Mouse (Mus musculus) cerebellum, adult 18-20 months (tissue): ENCODE data around the gene Hsf5.

Experiments used
- DNase-seq, 2 experiments: peaks; one replicate each; pipeline ENCODE4 v3.0.0; 2021

The Hsf5 gene

DNA sequence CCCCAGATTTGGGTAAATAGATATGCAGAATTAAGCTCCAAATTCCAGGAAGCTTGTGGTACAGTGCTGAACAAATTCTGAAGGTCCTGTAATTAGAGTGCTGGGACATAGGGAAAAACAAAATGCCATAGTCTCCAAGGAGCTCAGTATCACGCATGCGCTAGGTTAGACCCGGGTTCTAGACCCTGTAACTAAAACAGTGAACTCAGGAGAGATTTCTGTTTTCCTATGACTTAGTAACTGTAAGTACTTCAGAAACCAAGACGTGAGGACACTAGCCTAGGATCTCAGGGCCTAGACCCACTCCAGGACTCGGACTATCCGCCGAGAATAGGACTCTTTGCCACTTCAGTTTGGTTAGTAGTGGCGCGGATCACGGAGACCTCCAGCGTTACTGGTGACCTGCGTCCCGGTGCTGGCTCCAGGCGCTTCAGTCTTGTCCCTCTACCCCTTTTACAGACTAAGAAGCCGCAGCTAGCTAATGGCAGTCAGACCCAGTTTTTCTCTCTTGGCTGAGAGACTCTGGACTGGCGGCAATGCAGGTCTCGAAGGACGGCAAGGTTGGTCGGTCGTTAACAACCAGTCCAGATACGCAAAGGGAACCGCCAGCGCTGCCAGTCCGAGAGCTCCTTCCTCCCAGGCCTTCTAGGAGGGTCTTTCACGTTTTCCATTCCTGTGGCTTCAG lies 26.0 kb upstream of the Hsf5 start:
- DNase-seq = peak in 1 of 2 experiments; percentile 58

DNA sequence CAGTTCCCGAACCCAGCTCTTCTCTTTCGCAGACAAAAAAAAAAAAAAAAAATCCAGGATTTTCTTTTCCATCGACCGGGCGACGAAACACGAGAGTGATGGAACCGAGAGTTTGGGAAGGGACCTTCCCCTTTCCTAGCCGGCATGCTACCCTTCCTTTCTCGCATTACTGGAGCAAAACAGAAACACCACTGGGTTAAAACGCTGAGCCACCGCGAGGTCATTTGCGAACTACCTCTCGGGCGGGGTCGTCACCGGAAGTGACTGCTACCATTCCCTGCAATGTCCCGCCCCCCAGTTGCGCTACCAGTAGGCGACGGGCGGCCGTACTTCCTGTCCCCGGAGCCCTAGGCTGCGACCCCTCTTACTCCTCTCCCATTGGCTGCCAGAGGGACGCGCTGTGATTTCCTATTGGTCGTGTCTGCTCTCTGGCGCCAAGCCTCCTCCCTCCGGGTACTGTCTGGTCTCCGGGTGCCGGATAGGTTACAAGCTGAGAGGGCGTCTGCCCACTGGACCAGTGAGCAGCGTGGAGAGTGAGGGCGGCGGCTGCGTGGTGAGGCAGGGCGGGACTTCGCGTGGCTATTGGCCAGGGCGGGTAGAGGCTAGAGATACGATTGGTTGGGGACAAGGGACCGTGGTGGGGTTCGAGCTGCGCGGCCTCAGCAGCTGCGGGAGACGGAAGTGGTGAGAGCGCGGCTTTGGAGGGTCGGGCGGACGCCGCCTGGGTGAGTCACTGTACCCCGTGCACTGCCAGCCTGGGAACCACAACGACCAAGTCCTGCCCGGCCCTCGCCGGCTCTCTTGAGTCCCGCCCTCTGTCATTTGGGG lies 25.2 kb upstream of the Hsf5 start, which contains the start of gene Mtmr4:
Gene Mtmr4 (plus strand): TSS at position 637 of the 828 bp plus-strand sequence.
- peak; percentile 99 to 100 for DNase-seq

DNA sequence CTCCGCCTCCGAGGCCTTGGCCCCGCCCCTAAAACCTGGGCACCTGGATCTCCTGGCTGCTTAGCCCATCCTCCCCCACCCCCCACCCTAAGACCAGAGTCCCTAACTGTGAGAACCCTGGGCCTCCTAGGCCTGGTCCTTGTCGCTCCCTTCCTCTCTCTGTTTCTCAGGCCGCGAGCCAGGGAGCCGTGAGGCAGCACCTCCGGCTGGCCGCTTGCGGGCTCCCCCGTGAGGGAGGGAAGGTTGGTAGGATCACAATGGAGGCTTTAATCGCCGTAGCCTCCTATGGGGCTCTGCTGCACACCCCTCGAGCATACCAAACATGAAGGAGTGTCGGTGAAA lies 24.6 kb upstream of the Hsf5 start:
- no peak for DNase-seq

DNA sequence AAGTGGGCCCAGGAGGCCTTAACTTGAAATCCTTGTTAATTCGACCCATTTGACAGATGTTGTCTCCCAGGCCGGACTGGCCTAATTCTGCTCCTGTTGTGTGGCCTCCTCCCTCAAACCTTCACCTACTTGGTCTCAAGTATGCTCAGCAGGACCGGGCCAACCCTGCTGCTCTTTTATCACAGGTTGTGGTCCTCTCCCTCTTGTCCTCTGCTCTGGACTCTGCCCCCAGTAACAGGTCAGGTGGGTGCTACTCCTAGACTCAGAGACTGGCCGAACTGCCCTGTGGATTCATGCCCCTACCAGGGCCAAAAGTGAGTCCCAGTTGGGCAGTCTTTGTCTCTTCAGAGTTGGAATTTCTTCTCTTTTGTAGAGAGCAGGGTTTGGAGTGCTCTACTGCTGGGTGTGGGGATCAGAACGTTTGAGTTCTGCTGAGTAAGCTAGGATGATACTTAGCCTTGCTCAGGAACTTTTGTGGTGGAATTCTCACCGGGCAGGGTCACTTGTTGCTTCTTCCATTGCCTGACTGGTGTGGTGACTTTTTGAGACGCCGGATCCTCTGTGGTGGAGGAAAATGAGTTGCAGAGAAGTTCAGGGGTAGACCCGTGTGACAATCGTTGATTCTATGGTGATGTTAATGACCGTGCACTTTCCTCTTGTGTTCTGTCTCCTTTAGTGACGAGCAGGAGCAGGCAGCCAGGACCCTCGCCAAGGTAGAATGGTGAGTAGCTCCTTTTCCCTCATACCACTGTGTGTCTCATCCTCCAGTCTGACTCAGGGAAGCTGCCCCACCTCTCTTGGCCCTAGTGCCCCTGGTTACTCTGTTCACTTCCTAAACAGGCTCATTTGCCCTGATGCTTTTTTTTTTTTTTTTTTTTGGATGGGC lies 24.0 kb upstream of the Hsf5 start:
- no peak for DNase-seq

DNA sequence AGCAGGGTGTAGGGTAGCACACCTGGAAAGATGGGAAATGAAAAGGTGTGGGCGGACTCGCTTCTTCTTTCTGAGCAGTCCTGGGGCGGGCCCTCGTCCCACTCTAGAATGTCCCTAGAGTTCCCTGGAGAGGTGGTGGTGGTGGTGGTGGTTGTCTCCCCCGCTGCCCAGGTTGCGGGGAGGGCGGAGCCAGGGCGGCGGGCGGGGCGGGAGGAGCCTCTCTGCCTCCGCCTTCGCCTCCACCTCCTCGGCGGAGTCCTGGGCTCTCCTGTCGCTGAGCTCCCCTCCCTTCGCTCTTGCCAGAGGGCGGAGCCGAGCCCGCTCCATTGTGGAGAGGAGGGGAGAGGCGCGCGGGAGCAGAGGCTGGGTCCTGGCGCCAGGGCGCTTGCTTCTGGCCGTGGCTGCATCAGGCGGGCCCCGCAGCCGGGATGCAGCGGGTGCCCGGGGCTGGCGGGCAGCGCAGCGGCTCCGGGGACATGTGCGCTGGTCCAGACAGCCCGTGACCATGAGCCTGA lies 21.6 kb upstream of the Hsf5 start:
- DNase-seq = peak; percentile 90 to 96

DNA sequence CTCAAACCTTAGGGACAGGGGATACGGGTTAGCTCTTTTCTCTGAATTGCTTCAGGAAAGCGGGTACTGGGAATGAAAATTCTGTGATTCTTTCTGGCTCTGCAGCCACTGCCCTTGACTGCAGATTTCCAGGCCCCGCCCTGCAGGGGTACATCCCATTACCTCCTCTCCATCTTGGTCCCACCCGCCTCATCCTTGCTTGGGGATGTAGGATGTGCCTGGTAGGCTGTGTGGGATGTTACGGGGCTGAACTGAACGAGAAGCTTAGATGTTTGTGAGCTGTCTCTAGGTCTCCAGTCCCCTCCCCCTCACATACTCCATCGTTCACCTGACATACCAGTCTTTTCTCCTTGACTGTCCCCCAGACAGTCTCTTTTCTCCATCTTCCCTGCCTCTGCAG lies 21.0 kb upstream of the Hsf5 start:
- DNase-seq = peak in 1 of 2 experiments; percentile 49

DNA sequence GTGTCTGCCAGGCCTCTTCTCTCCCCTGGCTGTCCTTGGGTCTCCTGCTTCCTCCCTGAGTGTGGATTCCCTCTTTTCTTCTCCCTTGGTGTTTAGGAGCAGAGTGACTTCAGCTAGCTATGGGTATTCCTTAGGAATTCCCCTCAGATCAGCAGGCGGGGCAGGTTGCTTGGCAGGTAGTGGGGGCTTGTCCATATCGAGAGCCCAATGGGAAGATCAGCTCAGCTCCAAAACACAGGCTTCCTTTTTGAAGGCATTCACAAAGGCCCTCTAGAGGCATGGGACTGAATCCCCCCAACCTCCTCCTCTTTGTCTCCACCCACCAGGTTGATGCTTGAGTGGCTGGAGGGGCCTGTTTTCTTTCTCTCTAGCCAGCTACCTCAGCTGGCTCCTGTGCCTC lies 20.5 kb upstream of the Hsf5 start:
- no peak for DNase-seq

DNA sequence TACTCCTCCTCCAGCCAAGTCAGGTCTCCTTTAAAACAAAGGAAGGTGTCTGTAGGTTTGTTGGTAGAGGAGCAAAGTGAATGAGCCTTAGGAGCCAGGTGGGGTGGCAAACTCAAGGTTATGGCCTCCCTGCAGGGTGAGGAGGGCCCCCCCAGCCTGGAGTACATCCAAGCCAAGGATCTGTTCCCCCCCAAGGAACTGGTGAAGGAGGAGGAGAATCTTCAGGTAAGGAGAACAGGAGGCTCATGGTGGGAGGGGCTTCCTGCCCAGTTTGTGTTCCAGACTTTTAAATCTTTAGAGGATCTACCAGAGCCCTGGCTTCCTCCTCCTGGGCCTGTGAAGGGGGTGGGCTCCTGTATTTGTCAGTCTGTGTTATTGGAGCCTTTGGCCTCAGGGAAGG lies 19.9 kb upstream of the Hsf5 start:
- no peak for DNase-seq

DNA sequence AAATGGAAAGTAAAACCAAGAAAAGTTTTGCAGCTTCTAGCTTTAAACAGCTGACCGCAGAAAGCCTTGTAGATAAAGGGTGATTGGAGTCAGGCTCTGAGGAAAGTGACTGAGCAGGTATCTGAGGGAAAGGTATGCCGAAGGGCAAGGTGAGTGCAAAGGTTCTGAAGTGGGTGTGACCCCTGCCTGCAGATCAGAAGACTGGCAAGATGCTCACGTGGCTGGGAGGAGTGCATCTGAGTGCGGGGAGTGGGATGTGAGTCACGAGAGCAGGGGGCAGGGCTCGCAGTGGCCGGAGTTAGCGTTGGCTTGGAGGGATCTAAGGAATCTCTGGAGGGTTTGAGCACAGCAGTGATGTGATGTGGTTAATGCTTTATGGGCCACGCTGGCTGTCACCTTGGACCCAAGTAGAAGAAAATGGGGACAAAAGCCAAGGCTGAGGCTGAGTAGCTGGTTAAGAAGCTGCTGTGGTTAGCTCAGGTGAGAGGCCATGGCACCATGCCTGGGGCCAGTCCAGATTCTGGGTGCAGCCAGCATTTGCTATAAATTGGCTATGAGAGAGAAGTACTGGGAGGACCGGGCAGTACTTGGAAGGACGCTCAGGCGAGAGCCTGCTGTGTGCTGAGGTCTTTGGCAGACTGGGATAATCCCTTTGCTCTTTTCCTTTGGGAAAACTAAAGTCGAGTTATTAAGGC lies 17.4 kb upstream of the Hsf5 start:
- no peak for DNase-seq

DNA sequence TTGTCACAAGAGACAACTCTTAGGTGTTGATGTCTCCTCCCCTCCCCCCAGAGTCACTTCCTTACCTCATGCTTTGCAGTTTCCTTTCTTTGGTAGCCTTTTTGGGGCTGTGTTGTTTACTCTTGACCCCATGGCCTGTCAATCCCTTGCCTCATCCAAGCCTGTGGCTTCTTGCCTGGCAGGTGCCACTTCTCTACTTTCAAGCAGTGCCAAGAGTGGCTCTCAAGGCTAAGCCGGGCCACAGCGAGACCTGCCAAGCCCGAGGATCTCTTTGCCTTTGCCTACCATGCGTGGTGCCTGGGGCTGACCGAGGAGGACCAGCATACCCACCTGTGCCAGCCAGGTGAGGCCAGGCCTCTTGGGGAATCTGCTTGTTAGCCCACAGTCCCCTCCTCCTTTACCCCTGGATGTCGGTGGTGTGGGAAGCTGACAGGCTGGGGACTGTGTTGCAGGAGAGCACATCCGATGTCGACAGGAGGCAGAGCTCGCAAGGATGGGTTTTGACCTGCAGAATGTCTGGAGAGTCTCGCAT lies 16.6 kb upstream of the Hsf5 start:
- peak in 1 of 2 experiments; percentile 11 for DNase-seq

DNA sequence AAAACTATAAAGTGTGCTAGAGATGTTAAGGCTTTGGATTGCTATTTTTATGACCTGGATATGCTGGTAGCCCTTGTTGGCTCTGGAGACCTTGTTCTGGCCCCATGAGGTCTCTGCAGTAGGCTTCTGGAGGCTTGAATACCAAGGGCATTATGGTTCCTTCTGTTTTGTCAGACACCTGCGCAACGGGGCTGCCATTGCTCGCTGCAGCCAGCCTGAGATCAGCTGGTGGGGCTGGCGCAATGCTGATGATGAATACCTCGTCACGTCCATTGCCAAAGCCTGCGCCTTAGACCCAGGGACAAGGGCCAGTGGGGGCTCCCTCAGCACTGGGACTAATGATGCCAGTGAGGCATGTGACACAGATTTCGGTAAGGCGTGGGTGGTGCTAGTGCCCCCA lies 14.7 kb upstream of the Hsf5 start:
- DNase-seq = no peak

DNA sequence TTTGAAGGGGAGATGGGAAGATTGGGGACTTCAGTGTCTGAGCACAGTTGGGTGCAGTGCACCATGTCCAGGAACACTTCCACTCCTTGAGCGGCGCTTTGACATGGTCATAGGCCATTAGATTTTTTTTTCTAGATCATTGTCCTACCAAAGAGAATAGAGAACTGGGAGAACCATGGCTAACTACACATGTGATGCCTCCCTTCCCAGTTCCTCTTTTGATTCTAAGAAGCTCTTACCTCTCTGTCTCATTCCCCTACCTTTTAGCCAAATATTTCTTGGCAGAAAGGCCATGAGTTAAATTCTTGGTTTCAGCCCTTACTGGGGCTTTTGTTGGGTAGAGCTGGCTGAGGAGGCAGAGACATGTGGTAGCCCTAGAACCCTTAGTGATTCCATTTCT lies 13.4 kb upstream of the Hsf5 start:
- DNase-seq = no peak

DNA sequence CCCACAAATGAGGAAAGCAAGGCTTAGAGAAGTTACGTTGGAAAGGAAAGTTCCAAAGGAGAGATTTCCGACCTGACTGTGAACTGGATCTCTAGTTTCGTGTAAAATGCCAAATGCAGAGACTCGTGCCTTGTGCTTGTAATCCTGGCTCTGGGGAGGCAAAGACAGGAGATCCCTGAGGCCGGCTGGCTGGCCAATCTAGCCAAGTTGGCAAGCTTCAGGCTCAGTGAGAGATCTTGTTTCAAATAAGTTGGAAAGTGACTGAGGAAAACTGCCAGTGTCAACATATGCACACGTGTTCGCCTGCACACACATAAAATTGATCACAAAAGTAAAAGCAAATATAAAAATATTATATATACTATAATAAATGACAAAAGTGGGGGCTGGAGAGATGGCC lies 7.7 kb upstream of the Hsf5 start:
- peak in 1 of 2 experiments; percentile 55 for DNase-seq

DNA sequence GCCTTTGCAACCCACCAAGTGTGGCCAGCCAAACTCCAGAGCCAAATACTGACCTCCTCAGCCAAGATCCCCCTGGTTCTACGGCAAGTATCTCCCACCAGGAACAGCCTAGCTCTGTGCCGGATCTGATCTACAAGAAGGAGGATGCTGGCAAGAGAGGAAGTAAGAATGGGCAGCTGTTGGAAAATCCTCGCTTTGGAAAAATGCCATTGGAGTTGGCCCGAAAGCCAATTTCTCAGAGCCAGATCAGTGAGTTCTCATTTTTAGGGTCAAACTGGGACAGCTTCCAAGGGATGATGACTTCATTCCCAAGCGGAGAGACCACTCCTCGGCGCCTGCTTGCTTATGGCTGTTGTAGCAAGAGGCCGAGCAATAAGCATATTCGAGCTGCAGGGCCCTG lies 5.4 kb upstream of the Hsf5 start:
- DNase-seq = no peak

DNA sequence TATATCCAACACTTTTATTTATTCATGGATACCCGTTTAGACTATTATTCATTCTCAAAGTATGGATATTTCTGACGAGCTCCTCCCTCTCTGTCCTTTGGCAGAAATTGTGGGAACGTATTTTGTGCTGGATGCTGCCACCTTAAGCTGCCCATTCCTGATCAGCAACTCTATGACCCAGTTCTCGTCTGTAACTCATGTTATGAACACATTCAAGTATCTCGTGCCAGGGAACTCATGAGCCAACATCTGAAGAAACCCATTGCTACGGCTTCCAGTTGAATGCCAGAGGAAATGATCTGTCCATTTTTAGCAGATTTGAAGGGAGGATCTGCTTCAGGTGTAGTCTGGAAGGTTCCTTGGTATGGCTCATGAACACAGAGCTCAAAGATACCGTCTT lies 3.0 kb upstream of the Hsf5 start:
- DNase-seq = no peak

DNA sequence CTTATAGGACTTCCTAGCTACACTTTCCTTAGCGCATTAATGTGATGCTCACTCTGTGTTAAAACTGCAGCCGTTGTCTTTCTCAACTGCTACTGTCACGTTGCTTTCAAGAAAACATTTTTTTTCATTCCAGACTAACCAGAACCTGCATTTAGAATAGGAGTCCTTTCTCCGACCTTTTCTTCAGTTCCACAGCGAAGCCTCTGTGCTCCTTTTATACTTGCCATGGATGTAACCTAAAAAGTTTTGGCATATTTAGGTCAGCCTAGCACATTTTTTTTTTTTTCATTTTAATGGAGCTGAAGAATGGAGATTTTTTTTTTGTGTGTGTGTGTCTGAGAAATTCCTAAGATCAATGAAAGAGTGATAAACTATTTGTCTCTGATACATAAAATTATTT lies 1.4 kb upstream of the Hsf5 start:
- DNase-seq = no peak

DNA sequence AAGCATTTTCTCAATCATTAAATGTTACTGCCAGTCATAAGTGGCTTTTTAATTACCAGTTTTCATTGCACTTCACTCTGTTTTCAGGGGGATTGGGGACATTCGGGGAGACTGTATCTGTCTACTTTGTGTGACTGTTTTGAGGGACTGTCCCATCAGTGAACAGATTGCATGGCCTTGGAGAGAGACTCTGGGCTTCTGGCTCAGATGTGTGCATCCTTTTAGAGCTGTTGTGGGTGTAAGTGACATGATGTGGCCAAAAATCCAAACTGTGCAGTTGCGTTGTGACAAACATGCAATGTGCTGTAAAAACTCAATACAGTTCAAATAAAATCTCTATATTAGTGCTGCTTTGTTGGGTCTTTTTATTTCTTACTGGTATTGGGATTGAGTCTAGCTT lies 1.0 kb upstream of the Hsf5 start:
- no peak for DNase-seq

DNA sequence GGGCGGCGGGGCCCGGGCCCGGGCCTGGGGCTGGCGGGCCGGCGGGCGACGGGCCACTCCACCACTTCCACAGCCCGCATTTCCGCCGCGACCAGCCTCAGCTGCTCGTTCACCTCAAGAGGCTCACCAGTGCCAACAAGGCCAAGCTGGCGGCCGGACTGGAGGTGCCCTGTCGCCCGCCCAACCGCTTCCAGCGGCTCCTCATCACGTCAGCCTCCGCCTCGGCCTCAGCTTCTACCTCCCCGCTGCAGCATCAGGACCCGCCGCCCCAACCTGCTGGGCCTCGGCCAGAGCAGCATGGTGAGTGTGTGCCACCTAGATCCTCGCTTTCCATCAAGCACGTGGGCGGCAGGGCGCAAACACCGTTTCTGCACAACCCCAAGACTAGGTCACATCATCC lies 642 bp downstream of the Hsf5 start:
- no peak for DNase-seq

DNA sequence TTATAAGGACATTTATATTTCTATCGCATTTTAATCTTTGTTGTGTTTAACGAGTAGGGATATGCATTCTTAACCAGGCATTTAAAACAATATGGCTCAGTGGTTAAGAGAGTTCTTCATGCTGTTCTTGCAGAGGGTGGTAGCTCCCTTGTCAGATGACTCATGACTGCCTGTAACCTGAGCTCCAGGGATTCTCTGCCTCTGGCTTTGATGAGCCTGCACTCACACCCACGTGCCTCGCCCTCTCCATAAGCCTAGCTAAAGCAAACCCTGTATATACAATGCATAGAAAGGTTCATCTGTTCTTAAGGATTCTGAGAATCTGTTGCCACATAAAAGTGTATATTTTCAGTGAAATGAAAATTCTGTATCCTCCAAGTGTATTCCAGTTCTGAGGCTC lies 6.2 kb downstream of the Hsf5 start:
- no peak for DNase-seq

DNA sequence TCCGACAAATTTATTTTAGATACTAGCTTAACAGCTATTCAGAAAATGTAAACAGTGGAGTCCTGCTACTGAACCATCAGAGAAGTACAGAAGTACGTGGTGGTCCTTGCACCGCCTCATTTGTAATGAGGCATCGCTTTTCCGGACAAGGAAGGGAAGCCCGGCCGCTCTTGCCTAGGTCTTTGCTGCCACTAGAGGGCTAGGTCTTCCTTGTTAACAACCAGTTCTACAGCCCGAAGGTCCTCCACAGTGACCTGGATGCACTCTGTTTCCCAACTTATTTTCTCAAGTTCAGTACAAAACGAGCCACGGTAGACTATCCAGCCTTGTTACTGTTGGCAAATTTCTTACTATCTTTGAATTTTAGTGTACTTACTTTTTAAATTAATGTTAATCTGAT lies 12.9 kb downstream of the Hsf5 start:
- DNase-seq = peak; percentile 30 to 46

DNA sequence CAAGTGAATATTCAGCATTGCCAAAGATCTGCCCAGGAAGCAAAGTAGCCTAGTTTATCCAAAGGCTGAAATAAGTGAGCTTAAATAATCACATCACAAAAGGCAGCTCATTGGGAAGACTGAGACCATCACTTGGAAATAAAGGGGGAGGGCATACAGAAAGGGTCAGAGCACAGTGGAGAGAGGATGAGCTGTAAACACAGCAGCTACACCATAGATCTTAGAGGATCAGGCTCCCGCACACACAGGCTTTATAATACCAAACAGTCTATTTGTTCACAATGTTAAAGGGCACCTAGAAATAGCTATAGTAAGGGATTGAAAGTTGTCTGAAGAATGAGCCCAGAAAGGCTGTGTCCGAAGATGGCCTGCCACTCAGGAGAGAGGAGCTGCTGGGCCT lies 21.8 kb downstream of the Hsf5 start:
- no peak for DNase-seq

DNA sequence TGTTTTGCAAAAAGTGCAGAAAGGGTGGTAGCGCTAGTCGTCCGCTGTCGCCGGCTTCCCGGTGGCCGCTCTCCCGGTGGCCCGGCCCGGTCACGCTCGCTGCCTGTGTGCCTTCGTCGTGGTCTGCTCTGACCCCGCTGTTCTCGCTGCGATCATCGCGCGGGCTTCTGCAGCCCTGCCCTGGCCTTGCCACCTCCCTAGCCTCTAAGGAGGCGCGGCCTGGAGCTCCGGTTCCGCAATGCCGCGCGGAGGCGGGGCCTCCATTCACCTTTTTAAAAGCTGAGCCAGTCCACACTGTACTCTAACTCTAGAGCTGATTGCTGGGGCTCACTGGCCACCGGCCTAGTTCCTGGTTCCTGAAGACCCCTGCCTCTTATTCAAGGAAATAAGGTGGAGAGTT lies 22.2 kb downstream of the Hsf5 start:
- DNase-seq = peak; percentile 72 to 73
